Mouse (Mus musculus) heart, embryonic 10.5 days (tissue): ENCODE results near the gene Cwc15. TPM values are rescaled to one million over a fixed set of nuclear protein-coding genes. Genes with fewer than 3 reads are reported as not detected.
"Not testable (repeated sequence)": the region's sequence is repeated elsewhere in the genome, so short reads cannot be mapped to it uniquely, and the experiment has no call there.

Experiments
- DNase-seq: peaks from one replicate; pipeline ENCODE4 v3.0.0-alpha.2; 2017; ENCODE audit warnings: low spot score
- H3K27ac ChIP-seq: fragments of 300-500 bp; sonication (generic); 2 replicates; pipeline ENCODE4 v1.5.1; 2016; ENCODE audit warnings: mild to moderate bottlenecking
- H3K27me3 ChIP-seq: fragments of 300-500 bp; sonication (generic); 2 replicates; pipeline ENCODE4 v1.6.1; 2016; ENCODE audit warnings: mild to moderate bottlenecking; ENCODE audit not compliant: poor library complexity, insufficient read depth, severe bottlenecking
- H3K36me3 ChIP-seq: fragments of 300-500 bp; sonication (generic); 2 replicates; pipeline ENCODE4 v1.6.1; 2016; ENCODE audit warnings: mild to moderate bottlenecking, moderate library complexity
- H3K4me1 ChIP-seq: fragments of 300-500 bp; sonication (generic); 2 replicates; pipeline ENCODE4 v1.6.1; 2016; ENCODE audit warnings: mild to moderate bottlenecking
- H3K4me3 ChIP-seq: fragments of 300-500 bp; sonication (generic); 2 replicates; pipeline ENCODE4 v1.5.1; 2016; ENCODE audit warnings: mild to moderate bottlenecking, moderate library complexity
- H3K9me3 ChIP-seq: fragments of 300-500 bp; sonication (generic); 2 replicates; pipeline ENCODE4 v1.6.1; 2016; ENCODE audit warnings: mild to moderate bottlenecking, moderate library complexity
- WGBS: fragments of 180-500 bp; shearing (Covaris S2); methylation state at CpG from one replicate; pipeline ENCODE4 v1.1.7; 2016; 5-methylcytosine and 5-hydroxymethylcytosine counted together
- polyA plus RNA-seq: library from polyadenylated mRNA; unstranded; fragments of >200 nt; fragmentation: Nextera tagmentation; extraction: Ambion mirVana; gene quantifications from 2 replicates; pipeline ENCODE4 v1.2.1, GENCODE M21; 2016

Gene Cwc15
- polyA plus RNA-seq = 134 and 161 TPM in 2 replicates

DNA sequence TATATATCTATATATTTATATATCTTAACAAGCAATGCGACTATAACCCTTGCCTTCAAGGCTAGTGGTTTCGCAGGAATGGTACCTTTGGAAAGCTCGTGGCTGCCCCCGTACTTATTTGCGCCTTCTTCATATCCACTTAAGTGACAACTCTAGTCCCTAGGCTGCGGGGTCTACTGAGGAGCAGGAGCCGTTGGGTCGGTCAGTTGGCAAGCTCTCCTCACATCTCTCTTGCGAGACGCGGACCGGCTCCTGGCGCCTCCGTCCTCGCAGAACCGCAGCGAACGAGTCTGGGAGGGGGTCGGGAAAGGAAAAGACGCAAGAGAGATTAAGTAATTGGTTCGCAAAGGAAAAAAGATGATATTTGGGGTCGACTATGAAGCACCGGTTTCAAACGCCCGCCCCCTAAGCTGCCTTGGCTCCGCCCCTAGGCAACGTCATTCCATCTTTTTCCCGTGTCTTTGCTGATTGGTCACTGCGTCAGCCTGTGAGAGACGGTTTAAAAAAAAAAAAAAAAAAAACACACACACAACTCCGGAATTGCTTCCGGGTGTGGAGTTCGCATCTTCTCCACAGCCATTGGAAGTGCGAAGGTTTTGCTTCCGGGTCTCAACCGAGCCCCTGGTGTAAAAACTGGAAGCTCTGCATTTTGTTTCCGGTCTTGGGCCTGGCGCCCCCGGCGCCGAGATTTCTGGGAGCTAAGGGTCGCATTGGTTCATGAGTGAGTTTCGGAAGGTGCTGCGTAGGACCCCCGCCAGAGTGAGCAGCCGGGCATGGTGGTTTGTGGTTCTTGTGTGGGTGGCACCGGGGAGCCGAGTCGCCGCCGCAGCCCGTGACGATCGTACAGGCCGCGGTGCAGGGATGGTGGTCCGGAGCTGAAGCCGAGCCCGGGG, at the start of gene Cwc15, which contains the start of gene Kdm4d:
Gene Cwc15 (plus strand): TSS at position 595 of the 893 bp plus-strand sequence.
Gene Kdm4d (minus strand): TSS at position 460 of the 893 bp plus-strand sequence.
- H3K36me3 ChIP-seq = peaks cover 31% of the 10 kb centered on the region
- peak within 1 kb of the TSS; percentile 95 for H3K4me3 ChIP-seq
- H3K9me3 ChIP-seq = no peaks in the 10 kb centered on the region
- WGBS = under 1% methylated on average over 59 of the region's 59 CpGs
- H3K4me1 ChIP-seq = 0 out of 2 replicates have a peak, but pooled peaks cover 5% of the 10 kb centered on the region
- peak within 1 kb of the TSS; percentile 90 for H3K27ac ChIP-seq
- peak; percentile 98 for DNase-seq
- H3K27me3 ChIP-seq = no peaks in the 10 kb centered on the region

DNA sequence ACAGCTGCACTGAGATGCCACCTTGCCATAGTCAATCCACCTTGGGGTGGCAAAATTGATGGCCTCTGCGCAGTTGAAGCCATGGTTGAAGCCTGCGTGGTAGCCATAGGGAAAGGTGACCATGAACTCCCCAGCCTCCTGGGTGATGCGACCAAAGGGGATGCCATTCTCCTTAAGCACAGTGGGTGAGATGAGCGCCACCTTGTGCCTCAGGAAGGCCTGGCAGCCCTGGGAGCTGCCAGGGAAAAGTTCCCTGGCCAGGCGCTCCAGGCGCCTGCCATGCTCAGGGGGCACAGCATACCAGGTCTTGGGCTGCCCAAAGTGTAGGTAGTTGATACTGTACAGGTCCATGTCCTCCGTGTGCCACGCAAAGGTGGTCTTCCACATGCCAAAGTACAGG, 49.3 kb upstream of the Cwc15 start:
- H3K4me1 ChIP-seq, H3K4me3 ChIP-seq: not testable (repeated sequence)
- 54% methylated on average over 8 of the region's 8 CpGs for WGBS

DNA sequence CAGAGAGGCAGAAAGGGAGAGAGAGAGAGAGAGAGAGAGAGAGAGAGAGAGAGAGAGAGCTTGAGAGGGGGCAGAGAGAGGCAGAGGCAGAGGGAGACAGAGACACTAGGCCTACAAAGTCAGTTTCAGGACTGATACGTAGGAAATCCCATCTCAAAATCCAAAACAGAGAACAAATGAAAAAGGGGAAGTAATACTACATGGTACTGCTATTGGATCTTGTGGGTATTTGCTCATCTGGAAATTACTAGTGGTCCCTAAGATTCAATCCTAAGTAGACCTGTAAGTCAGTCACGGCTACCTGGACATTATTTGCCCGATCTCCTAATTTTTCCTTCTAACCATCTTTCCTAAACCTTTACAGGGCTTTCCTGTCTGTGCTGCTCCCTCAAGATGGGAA, 44.1 kb upstream of the Cwc15 start:
- Histone ChIP-seq H3K9me3 (no peaks in the 10 kb centered on the region), H3K27ac (no peak overlapping the region), H3K27me3 (no peaks in the 10 kb centered on the region), H3K36me3 (no peaks in the 10 kb centered on the region), H3K4me3 (no peak overlapping the region), H3K4me1 (no peaks in the 10 kb centered on the region)
- DNase-seq = no peak
- 82% methylated on average over 3 of the region's 3 CpGs for WGBS

More for the DNA sequence above, 49.3 kb upstream of the Cwc15 start:
- not testable (repeated sequence) for H3K36me3 ChIP-seq, H3K27me3 ChIP-seq, H3K27ac ChIP-seq, DNase-seq, H3K9me3 ChIP-seq

DNA sequence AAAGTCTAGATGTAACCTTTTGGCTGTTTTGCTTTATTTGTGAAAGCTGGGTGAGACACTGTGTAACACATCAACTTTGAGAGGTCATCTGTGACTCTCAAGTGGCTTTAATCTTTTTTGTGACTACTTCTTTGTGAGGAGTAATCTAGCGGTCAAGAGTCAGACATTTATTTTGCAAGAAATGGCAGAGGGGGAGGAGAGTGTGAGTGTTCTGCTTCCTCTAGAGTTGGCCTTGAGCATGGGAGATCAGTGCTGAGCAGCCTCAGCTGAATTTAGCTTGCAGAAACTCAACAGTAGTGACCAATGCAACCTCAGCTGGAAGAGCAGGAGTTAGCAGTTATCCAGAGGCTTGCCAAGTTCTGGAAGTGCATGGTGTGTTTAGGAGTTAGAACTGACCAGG, 37.9 kb upstream of the Cwc15 start:
- not testable (repeated sequence) for H3K27ac ChIP-seq, DNase-seq
- 85% methylated on average over 1 of the region's 1 CpGs for WGBS

DNA sequence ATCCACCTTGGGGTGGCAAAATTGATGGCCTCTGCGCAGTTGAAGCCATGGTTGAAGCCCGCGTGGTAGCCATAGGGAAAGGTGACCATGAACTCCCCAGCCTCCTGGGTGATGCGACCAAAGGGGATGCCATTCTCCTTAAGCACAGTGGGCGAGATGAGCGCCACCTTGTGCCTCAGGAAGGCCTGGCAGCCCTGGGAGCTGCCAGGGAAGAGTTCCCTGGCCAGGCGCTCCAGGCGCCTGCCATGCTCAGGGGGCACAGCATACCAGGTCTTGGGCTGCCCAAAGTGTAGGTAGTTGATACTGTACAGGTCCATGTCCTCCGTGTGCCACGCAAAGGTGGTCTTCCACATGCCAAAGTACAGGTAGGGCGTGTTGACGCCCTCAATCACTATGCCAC, 36.7 kb upstream of the Cwc15 start:
- H3K27ac ChIP-seq, H3K36me3 ChIP-seq, H3K4me3 ChIP-seq, H3K27me3 ChIP-seq, DNase-seq, H3K4me1 ChIP-seq, H3K9me3 ChIP-seq: not testable (repeated sequence)
- 77% methylated on average over 12 of the region's 12 CpGs for WGBS

More for the DNA sequence above, 37.9 kb upstream of the Cwc15 start:
- not testable (repeated sequence) for H3K9me3 ChIP-seq, H3K36me3 ChIP-seq, H3K27me3 ChIP-seq, H3K4me1 ChIP-seq, H3K4me3 ChIP-seq

DNA sequence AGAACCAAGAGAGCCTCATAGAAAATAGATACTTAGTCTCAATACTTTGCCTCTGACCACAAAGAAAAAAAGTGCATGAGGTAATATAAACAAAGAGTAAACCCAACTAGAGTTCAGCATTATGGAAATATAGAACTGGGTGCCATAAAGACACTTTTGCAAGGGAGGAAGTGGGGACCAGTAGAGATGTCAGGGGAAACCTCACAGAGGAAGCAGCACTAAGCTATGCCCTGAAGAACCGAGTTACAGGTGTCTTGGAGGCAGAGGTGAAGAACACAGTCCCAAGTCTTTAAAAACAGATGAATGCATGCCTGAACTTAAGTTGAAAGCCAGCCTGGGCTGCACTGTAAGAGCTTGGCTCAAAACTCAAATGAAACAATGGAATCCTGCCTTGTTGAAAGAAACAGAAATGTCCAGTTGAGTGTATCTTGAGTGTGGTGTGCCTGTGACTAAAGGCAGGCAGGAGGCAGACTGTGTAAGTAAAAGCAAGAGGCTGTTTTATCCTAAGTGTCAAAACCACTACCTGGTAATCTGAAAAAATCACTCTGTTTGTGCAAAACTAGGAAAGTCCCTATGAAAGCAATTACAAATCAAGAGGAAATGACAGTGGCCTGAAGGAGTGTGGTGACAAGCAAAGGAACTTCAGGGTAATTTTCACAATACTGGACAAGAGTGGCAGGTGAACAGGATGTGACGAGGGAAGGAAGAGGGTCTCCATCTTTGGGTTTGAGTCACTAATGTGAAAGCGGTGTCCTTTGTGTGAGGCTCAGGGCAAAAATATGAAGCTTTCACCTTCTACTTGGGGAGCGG, 1.3 kb upstream of the Cwc15 start:
- Histone ChIP-seq H3K9me3 (no peaks in the 10 kb centered on the region), H3K4me3 (peak overlapping the region; percentile 95), H3K36me3 (peaks cover 20% of the 10 kb centered on the region), H3K4me1 (0 out of 2 replicates have a peak, but pooled peaks cover 5% of the 10 kb centered on the region), H3K27me3 (no peaks in the 10 kb centered on the region), H3K27ac (no peak overlapping the region)
- DNase-seq = no peak
- 72% methylated on average over 4 of the region's 4 CpGs for WGBS

DNA sequence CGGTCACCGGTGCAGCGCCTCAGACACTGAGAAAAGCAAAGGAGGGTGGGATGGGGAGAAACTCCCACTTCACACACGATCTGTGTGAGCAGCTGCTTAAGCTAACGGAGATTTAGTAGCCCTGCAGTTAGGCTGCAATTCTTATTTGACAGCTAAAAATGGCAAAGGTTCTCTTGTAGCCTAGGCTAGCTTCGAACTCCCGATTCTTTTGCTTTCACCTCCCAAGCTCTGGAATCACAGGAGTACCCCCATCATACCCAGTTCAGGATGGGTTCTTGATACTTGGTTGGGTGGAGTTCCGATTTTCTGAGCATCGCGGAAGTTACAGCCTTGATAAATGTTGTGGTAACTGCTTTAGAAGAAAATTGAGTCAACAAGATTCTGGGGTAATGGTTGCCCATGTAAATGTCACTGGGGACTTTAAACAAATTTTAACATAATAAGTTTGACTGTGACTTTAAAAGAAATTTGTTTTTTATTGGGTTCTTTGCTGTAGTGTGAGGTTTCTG, 553 bp downstream of the Cwc15 start:
- Histone ChIP-seq H3K4me1 (0 out of 2 replicates have a peak, but pooled peaks cover 5% of the 10 kb centered on the region), H3K9me3 (no peaks in the 10 kb centered on the region), H3K36me3 (peaks cover 38% of the 10 kb centered on the region), H3K4me3 (peak overlapping the region; percentile 95), H3K27me3 (no peaks in the 10 kb centered on the region), H3K27ac (peak overlapping the region; percentile 89)
- 3% methylated on average over 10 of the region's 10 CpGs for WGBS
- DNase-seq = no peak

DNA sequence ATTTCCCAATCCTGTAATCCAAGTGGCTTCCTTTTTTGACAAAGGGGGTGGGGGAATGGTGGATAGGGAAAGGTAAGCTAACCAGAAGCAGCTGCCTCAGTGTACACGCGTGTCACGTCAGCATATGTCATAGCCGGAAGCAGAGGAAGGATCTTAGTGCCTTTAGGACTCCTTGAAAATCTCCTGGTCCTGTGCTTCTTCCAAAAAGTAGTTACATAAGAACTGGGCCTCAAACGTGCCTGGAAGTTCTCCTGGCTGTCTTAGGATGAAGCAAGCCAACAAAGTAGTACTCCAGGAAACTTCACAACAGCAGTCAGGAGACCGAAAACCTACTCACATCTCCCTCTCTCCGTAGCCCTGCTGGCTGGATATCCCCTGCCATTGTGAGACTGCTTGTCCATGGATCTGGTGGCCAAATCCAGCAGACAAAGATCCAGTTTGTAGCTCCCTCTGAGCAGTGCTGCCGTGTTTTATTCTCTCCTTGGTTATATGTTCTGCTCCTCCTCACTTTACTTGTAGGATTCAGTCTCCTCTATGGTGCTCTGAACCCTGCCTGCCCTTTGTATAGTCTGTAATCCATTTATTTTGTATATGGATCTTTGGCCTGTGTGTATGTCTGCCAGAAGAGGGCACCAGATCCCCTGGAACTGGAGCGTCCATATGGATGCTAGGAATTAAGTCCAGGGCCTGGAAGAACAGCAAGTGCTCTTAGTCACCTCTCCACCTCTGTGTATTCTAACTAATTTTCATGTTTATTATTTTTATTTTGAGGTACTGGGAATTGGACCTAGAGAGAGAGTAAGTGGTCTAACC, 12.4 kb downstream of the Cwc15 start:
- DNase-seq = no peak
- Histone ChIP-seq H3K9me3 (no peaks in the 10 kb centered on the region), H3K27me3 (no peaks in the 10 kb centered on the region), H3K4me3 (no peak overlapping the region), H3K4me1 (no peaks in the 10 kb centered on the region), H3K36me3 (peaks cover 37% of the 10 kb centered on the region), H3K27ac (no peak overlapping the region)
- WGBS = 76% methylated on average over 9 of the region's 9 CpGs

DNA sequence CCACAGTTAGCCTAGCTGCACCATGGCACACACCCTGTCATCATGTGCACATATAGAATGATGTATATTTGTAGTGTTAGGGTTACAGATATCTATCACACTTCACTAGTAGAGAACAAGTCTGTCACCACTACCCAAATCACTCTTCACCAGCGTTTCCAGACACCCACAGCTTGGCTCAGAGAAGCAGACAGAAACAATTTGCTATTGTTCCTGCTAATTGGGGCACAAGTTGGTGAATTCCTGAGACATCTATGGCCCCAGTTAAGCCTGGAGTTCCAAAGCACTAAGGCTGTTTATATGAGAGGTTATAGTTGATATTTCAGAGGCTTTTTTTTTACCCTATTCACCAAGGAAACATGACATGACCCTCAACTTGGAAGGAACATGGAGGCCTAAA, 16.9 kb downstream of the Cwc15 start:
- Histone ChIP-seq H3K27me3 (no peaks in the 10 kb centered on the region), H3K4me1 (peaks cover 20% of the 10 kb centered on the region; the same call in 1 of the 2 replicates), H3K36me3 (peaks cover 3% of the 10 kb centered on the region; the same call in 1 of the 2 replicates), H3K4me3 (no peak overlapping the region), H3K9me3 (no peaks in the 10 kb centered on the region), H3K27ac (no peak overlapping the region)
- 62% methylated on average over 1 of the region's 1 CpGs for WGBS
- no peak for DNase-seq

DNA sequence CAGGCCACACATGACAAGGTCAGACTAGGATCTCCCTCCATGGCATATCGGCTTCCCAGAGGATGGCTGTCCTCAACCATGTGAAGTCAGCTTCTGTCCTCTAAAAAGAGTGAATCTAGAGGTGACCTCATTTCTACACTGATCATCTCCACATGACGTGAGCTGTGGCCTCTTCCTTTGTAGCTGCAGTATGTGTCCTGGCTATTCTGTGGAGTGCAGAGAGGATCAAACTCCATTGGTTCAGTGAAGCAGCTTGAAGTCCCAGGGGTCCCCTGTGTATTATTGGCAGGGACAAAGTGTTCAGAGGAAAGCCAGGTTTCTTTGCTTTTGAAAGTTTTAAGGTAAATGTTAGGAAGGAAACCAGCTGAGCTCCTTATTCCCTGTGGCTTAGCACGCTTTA, 17.7 kb downstream of the Cwc15 start:
- no peaks in the 10 kb centered on the region for H3K9me3 ChIP-seq
- peaks cover 20% of the 10 kb centered on the region; the same call in 1 of the 2 replicates for H3K4me1 ChIP-seq
- H3K27me3 ChIP-seq = no peaks in the 10 kb centered on the region
- DNase-seq = no peak
- H3K4me3 ChIP-seq = no peak overlapping the region
- 74% methylated on average over 3 of the region's 3 CpGs for whole genome bisulfite sequencing
- no peak overlapping the region for H3K27ac ChIP-seq
- H3K36me3 ChIP-seq = no peaks in the 10 kb centered on the region

DNA sequence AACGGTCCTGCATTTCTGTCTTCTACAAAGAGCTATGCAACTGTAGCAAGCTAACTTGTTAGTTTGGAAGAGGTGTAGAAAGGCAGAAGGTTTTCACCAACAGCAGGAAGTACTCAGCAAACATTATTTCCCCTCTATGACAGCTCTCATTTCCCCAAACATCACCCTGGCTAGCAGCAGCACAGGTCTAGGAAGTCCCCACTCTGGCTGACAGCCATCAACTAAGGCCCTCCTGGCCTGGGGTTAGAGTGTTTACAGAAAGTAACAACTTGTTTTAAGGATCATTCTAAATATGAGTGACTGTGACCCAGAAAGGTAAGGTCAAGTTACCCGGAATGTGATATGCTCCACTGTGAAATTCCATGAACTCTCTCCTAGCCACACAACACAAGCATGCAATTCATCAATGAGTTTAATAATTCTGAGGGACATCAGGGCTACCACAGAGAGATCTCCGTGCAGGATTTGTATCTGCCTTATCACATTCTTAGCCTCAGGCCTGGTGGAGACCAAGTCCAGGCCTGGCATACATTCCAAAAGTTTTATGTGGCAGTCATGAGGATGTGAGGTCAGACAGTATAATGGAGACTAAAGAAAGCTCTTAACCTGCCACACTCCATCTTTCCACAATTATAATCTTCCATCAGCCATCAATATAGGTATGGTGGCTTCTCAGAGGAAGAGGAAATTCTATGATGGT, 20.7 kb downstream of the Cwc15 start:
- Histone ChIP-seq H3K4me3 (no peak overlapping the region), H3K27ac (no peak overlapping the region), H3K4me1 (peaks cover 23% of the 10 kb centered on the region; the same call in 1 of the 2 replicates), H3K9me3 (no peaks in the 10 kb centered on the region), H3K27me3 (no peaks in the 10 kb centered on the region), H3K36me3 (no peaks in the 10 kb centered on the region)
- WGBS = 50% methylated on average over 3 of the region's 3 CpGs
- DNase-seq = no peak

DNA sequence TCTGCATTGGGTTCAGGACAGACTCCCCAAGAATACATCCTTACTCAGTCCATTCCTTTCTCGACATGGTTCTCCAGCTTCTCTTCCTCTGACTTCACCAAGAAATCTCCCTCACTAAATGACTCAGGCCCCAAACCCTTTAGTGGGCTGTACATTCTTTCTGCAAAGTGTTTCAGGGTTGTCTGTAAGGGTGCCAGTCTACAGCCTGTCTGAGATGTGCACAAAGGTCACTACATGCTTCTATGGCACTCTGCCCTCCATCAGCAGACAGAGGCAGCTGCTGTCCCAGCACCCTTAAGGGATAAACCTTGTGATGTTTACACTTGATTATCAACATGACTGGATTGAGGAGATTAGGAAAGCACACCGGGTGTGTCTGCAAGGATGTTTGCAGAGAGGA, 21.3 kb downstream of the Cwc15 start:
- Histone ChIP-seq H3K9me3 (no peaks in the 10 kb centered on the region), H3K4me1 (peaks cover 23% of the 10 kb centered on the region; the same call in 1 of the 2 replicates), H3K27me3 (no peaks in the 10 kb centered on the region), H3K4me3 (no peak overlapping the region), H3K36me3 (no peaks in the 10 kb centered on the region), H3K27ac (no peak overlapping the region)
- 26% methylated on average over 2 of the region's 2 CpGs for WGBS
- no peak for DNase-seq
